Mouse (Mus musculus) embryo, embryonic 10 days (tissue): ENCODE results near the gene Gas2.

Experiments
- DNase-seq: peaks from one replicate; pipeline ENCODE4 v3.0.0-alpha.2; 2015; ENCODE audit warnings: low spot score

Gas2 gene

DNA sequence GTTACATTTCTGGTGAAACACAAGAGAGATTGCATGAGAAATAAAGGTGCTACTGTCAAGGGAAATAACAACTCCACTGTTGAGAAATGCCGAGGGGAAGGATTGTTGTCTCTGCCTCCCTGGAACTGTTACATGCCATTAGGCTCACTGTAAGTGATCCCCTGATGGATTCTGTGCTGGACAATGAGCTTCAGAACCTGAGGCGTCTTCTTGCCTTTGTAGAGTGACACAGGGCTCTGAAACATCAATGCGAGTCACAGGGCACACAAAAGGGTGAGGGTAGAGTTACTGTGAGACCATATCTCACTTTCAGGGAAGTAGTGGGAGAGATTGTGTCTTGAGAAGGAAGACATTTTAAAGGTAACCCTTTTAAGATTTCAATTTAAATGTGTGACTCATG, 23.5 kb downstream of the Gas2 start:
- no peak for DNase-seq

GRCm38 (mm10) chr7:51887678-51888567, 26.1 kb downstream of the Gas2 start:
- no peak for DNase-seq

GRCm38 (mm10) chr7:51889601-51890000, 27.8 kb downstream of the Gas2 start:
- DNase-seq = no peak

DNA sequence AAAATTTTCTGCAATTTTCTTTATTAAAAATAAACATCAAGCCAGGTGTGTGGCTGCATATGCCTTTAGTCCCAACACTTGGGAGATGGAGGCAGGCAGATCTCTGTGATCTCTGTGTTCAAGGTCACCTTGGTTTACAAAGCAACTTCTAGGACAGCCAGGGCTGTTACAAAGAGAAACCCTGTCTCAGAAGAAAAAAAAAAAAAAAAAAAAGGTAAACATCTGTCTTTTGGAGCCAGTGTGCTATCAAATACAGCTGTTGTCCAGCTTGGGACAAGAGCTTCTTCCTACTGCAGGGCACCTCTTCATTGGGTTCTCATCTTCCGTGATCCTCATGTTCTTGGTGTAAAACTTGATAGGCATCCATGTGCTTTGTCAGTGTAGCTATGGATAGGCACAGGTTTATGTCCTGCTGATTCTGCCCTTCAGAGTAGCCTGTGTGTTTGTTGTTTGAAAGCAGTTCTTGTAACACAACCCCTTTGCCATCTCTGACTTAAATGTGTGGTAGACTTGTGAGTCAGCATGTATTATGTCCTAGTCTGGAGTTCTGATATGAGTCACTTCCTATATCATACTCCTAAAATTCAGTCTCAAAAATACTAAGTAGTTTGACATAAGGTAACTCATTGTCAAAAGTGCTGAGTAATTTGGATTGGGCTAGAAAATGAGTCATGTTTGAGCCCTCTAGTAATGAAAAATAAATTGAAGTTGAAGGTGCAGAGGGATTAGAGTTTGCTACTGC, 30.6 kb downstream of the Gas2 start:
- DNase-seq = no peak

DNA sequence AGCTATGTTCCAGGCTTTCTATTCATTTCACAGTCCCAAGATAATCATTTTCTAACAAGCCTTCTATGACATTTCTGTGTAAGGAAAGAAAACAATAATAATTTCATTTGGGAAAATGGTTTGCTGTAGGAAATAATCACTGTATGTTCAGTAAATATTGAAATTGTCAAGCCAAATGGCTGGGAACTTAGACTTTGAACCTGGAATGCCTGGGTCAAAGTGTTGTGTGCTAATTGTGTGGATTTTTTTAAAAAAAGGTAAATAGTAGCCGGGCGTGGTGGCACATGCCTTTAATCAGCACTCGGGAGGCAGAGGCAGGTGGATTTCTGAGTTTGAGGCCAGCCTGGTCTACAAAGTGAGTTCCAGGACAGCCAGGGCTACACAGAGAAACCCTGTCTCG, 31.2 kb downstream of the Gas2 start:
- DNase-seq = no peak

DNA sequence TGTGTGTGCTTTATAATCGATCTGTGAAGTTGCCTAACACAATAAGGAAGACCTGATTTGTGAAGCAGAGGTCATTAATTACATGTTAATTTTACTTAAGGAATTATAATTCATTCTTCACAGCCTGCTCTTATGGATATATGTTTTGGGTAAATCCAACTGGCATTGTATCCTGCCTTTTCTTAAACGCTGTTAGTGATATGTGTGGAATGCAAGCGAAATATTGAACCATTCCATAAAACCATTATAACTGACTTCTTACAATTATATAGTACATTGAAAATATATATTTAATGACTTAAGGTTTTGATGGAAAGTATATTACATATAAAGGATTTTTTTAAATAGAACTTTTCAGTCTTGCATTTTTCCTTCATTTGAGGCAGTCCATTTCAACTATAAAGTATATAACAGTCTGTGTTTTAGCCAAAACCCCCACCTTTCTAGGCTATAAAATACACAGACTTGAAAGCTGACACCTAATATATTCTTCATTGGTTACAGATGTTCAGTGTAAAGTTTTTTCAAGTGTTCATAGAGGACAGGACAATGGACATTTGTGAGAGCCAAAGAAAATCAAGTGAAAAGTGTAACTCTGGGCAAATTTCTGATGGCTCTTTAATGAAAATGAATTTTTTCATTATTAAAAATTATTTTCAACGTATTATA, 32.5 kb downstream of the Gas2 start:
- no peak for DNase-seq

GRCm38 (mm10) chr7:51894939-51895338, 33.1 kb downstream of the Gas2 start:
- no peak for DNase-seq

DNA sequence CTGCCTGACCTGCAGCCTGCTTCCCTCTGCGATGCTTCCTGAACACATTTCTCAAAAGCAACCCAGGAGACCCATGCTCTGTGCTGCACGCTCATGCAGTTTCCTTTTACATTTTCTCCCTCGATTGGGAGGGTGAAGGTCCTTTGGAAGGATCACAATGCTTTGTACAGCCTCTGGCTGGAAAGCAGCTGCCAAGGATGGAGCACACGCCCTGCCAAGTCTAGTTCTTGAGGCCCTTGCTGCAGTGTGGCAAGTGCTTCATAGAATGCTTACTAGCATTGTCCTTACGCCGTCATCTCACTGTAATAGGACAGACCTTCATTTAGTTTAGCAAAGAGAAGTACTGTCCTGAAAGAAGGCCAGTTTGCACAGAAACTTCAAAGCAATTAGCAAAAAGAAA, 37.3 kb downstream of the Gas2 start:
- DNase-seq = no peak

GRCm38 (mm10) chr7:51913292-51914050, 51.7 kb downstream of the Gas2 start:
- no peak for DNase-seq

GRCm38 (mm10) chr7:51914132-51914531, 52.3 kb downstream of the Gas2 start:
- DNase-seq = no peak

DNA sequence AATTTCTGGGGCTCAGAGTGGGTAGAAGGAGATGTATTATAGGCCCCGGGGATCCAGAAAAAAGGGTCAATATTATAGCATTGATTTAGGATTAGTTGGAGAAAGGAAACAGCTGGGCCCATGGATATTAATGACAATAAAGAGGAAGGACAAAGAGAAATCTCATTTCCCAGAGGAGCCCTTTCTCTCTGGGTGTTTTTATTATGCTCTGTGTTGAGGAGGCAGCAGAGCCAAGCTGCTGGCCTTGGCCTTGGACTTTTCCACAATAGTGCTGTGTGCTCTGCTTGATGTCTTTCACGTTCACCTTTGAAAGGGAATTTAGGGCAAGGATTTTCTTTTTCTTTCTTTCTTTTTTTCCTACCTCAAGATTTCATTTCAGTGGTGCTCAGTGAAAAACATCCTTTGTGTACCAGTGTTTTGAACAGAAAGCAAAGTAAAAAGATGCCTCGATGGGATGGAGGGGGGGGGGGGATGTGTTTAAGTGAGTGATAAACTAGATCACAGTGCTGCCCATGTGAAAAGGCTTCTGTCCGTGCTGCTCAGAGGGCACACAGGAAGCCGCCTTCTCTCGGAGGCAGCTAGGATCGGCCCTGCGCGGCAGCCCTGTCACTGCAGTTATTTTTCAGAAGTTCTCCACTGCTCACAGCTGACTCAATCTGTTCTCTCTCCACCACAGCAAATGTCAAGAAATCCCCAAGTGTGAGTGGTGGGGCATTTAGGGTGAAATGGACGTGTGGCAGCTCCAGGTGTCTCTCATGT, 67.1 kb downstream of the Gas2 start:
- peak; percentile 13 for DNase-seq

- DNase-seq = no peak
These were observed 69.4 kb downstream of the Gas2 start for GRCm38 (mm10) chr7:51931217-51931616.

DNA sequence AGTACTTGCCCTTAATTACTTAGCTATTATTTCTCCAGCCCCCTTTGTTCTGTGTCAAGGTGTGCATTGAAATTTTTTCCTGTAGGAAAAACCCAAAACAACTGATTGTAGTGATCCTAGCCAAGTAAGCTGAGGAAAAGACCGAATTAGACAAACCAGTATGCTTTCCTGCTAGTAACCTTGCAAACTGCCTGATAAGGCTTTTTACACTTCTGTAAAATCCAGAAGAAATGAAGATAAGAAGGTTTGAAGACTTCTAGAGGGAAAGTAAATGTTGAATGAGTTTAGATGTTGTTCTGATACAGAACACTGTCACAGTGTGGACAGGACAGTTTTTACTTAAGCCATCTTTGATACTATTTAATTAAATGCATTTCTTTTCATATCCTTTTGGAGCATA, 75.5 kb downstream of the Gas2 start:
- DNase-seq = no peak

DNA sequence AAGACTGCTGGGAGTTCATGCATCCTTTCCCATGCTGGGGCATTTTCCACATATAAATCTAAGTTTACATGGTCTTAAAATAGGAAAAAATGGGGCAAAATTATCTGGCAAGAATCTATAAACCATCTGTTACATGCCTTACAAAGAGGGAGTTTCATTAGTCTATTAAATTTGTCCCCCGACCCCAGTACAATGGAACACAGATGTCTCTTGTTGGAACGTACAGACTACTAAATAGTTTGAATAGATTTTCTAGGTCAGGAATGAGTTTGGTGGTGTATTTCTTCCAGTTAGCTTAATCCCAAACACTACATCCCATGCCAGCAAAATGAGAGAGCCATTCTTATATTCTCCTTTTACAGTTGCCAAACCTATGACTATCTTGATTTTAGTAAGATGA, 78.6 kb downstream of the Gas2 start:
- DNase-seq = no peak

GRCm38 (mm10) chr7:51955424-51956041, 93.7 kb downstream of the Gas2 start:
- no peak for DNase-seq

- DNase-seq = no peak
These were observed 96.0 kb downstream of the Gas2 start for GRCm38 (mm10) chr7:51957766-51958165.

DNA sequence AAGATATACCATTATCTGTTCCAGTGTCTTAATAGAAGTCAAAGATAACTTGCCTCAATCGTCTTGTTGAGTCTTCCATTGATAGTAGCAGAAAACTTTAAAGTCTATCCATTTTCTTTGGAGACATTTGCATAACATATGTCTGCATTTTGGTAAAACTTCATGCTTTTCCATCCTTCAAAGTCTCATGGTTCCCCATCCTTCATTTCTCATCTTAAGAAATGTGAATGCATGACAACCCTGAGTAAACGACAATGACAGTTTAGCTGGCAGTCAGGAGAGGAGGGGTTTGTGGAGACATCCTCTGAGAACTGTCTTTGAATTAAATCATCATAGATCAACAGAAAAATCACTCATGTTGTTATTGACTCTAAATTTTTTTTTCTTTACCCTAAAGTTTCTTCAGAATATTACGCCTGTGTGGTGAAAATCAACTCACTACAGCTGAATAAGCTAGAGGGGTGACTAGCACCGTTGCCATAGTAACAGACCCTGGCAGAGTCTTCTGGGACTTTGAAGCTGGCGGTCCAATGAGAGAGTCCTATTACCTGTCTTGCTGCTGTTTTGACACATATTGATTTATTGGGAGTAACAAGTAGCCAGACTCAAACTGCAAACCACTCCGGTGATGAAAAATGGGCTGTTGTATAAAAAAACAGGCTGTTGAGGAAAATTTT, 99.0 kb downstream of the Gas2 start:
- peak; percentile 62 for DNase-seq

DNA sequence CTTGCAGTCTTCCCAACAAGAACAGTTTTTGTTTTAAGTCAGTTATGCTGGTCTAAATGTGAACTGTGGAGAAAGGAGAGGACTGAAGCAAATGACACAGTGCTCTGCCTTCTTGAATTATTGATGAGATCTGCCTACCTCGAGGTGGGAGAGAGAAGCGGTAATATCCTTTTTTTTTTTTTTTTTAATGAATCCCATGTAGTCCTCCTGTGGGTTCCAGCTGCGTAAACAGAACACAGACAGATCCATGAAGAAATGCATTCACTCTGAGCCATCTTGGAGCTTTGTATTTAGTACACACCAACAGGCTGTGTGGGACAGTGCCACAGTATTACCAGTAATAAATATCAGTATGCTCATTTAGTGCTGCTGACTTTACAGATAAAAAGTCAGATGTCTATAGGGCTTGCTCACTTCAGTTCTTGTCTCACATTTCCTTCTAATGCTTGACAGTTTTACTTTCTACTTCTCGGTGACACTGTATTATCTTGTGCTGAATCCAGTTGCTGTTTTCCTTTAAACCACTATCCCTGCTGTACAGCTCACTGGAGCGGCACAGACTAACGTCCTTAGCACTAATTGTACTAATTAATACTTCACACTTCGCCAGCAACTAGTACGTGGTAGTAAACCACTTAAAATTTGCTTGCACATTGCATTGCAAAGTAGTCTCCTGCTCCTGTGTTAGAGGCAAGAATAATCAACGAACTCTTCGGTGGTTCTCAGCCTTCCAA, 100.6 kb downstream of the Gas2 start:
- no peak for DNase-seq

DNA sequence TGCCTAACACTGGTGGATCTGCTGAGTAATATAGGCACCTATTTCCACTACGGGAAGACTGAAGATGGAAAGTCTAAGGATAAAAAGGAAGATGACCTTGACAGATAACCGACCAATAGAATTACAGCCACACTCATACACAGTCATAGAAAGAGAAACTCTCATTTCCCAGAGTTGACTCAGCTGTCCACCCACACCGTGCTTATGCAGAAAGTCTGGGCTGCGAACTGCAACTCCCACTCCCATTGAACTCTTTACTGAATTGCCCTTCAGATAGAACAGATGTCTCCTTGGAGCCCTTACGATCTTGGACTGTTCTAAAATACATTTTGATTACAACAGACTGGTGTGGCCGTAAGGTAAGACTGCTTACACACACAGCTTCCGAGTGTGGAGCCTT, 102.9 kb downstream of the Gas2 start:
- DNase-seq = no peak

DNA sequence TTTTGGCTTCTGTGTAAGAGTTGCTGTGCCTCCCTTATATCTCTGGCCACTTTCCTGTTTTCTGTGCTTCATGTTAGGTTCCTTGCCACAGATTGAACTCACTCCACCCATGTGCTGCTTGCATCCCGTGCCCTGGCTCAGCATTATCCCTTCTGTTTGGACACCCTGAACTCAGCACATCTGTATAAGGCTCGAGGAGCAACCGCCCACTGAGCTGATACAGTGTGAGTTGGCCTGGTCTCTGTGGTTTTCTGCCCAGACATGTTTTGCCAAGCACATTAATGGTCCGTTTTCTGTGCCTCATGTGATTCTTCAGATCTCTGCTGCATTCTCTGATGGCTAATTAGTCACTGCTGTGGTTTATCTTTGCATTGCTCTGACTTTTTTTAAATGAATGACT, 105.8 kb downstream of the Gas2 start:
- no peak for DNase-seq
